Mouse (Mus musculus): ENCODE results near the gene Myo16.

The Myo16 gene

GRCm38 (mm10) chr8:10625262-10625661 lies 471.6 kb downstream of the Myo16 start:
- no peak for DNase-seq (ENCODE audit: low spot score in 2 of 2)

- no peak for DNase-seq (ENCODE audit: low spot score in 2 of 2)
Observed at GRCm38 (mm10) chr8:10628725-10629124, 475.0 kb downstream of the Myo16 start.

- no peak for DNase-seq (ENCODE audit: low spot score in 2 of 2)
Observed at GRCm38 (mm10) chr8:10629862-10630261, 476.2 kb downstream of the Myo16 start.

GRCm38 (mm10) chr8:10631006-10631405 lies 477.3 kb downstream of the Myo16 start:
- DNase-seq (ENCODE audit: low spot score in 2 of 2): no peak

GRCm38 (mm10) chr8:10632603-10633002 lies 478.9 kb downstream of the Myo16 start:
- DNase-seq (ENCODE audit: low spot score in 2 of 2): no peak

GRCm38 (mm10) chr8:10633360-10634140 lies 479.8 kb downstream of the Myo16 start:
- DNase-seq (ENCODE audit: low spot score in 2 of 2): no peak

GRCm38 (mm10) chr8:10634421-10634820 lies 480.7 kb downstream of the Myo16 start:
- DNase-seq (ENCODE audit: low spot score in 2 of 2): no peak

GRCm38 (mm10) chr8:10638871-10639270 lies 485.2 kb downstream of the Myo16 start:
- DNase-seq (ENCODE audit: low spot score in 2 of 2): no peak

GRCm38 (mm10) chr8:10640176-10640810 lies 486.6 kb downstream of the Myo16 start:
- DNase-seq (ENCODE audit: low spot score in 2 of 2): no peak

GRCm38 (mm10) chr8:10640859-10641258 lies 487.1 kb downstream of the Myo16 start:
- no peak for DNase-seq (ENCODE audit: low spot score in 2 of 2)

- no peak for DNase-seq (ENCODE audit: low spot score in 2 of 2)
Observed at GRCm38 (mm10) chr8:10641343-10641742, 487.6 kb downstream of the Myo16 start.

- DNase-seq (ENCODE audit: low spot score in 2 of 2): no peak
Observed at GRCm38 (mm10) chr8:10643244-10643643, 489.5 kb downstream of the Myo16 start.

- DNase-seq (ENCODE audit: low spot score in 2 of 2): no peak
Observed at GRCm38 (mm10) chr8:10644481-10644880, 490.8 kb downstream of the Myo16 start.

- DNase-seq (ENCODE audit: low spot score in 2 of 2): no peak
Observed at GRCm38 (mm10) chr8:10645740-10646139, 492.0 kb downstream of the Myo16 start.

- peak; percentile 24 to 44 for DNase-seq (ENCODE audit: low spot score in 2 of 2)
Observed at GRCm38 (mm10) chr8:10646485-10646884, 492.8 kb downstream of the Myo16 start.

GRCm38 (mm10) chr8:10651546-10652315 lies 498.0 kb downstream of the Myo16 start:
- no peak for DNase-seq (ENCODE audit: low spot score in 2 of 2)

GRCm38 (mm10) chr8:10653282-10653681 lies 499.6 kb downstream of the Myo16 start:
- DNase-seq (ENCODE audit: low spot score in 2 of 2): no peak

- DNase-seq (ENCODE audit: low spot score in 2 of 2): no peak
Observed at GRCm38 (mm10) chr8:10654922-10655518, 501.3 kb downstream of the Myo16 start.

- DNase-seq (ENCODE audit: low spot score in 2 of 2): no peak
Observed at GRCm38 (mm10) chr8:10663770-10664470, 510.2 kb downstream of the Myo16 start.

GRCm38 (mm10) chr8:10664861-10665543 lies 511.3 kb downstream of the Myo16 start:
- DNase-seq (ENCODE audit: low spot score in 2 of 2): no peak

GRCm38 (mm10) chr8:10665821-10666283 lies 512.1 kb downstream of the Myo16 start:
- DNase-seq (ENCODE audit: low spot score in 2 of 2): no peak

All from right cerebral cortex, adult 2 months (tissue).